Mouse (Mus musculus) intestine, embryonic 15.5 days (tissue): ENCODE data around the gene Gm17018. TPM values are rescaled to one million over a fixed set of nuclear protein-coding genes. Genes with fewer than 3 reads are reported as not detected.

ENCODE experiments used
- ATAC-seq: fragments of 200-750 bp; cut with Nextera tagmentation; 2 replicates; pipeline ENCODE4 v1.8.0; 2017; ENCODE audit warnings: moderate TSS enrichment, moderate library complexity
- H3K27ac ChIP-seq: fragments of 300-500 bp; sonication (generic); 2 replicates; pipeline ENCODE4 v1.5.1; 2015; ENCODE audit warnings: mild to moderate bottlenecking, inconsistent platforms
- H3K27me3 ChIP-seq: fragments of 300-500 bp; sonication (generic); replicated peaks from 2 replicates; pipeline ENCODE4 v1.6.1; 2015; ENCODE audit warnings: inconsistent platforms
- H3K36me3 ChIP-seq: fragments of 300-500 bp; sonication (generic); 2 replicates; pipeline ENCODE4 v1.6.1; 2015; ENCODE audit warnings: inconsistent platforms
- H3K4me1 ChIP-seq: fragments of 300-500 bp; sonication (generic); replicated peaks from 2 replicates; pipeline ENCODE4 v1.6.1; 2015; ENCODE audit warnings: inconsistent platforms
- H3K4me2 ChIP-seq: fragments of 300-500 bp; sonication (generic); replicated peaks from 2 replicates; pipeline ENCODE4 v1.6.1; 2015; ENCODE audit warnings: mild to moderate bottlenecking, inconsistent platforms
- H3K4me3 ChIP-seq: fragments of 300-500 bp; sonication (generic); replicated peaks from 2 replicates; pipeline ENCODE4 v1.5.1; 2015; ENCODE audit warnings: inconsistent platforms
- H3K9ac ChIP-seq: fragments of 300-500 bp; sonication (generic); 2 replicates; pipeline ENCODE4 v1.6.1; 2015; ENCODE audit warnings: inconsistent platforms
- H3K9me3 ChIP-seq: fragments of 300-500 bp; sonication (generic); 2 replicates; pipeline ENCODE4 v1.6.1; 2016; ENCODE audit warnings: inconsistent platforms
- WGBS: fragments of 180-500 bp; shearing (Covaris S2); methylation state at CpG from one replicate; pipeline ENCODE4 v1.1.7; 2015; 5-methylcytosine and 5-hydroxymethylcytosine counted together
- polyA plus RNA-seq: library from polyadenylated mRNA; unstranded; fragments of >200 nt; fragmentation: Nextera tagmentation; extraction: Ambion mirVana; gene quantifications from 2 replicates; pipeline ENCODE4 v1.2.1, GENCODE M21; 2015

Gene Gm17018
- polyA plus RNA-seq = 36.2 and 38.2 TPM in 2 replicates

DNA sequence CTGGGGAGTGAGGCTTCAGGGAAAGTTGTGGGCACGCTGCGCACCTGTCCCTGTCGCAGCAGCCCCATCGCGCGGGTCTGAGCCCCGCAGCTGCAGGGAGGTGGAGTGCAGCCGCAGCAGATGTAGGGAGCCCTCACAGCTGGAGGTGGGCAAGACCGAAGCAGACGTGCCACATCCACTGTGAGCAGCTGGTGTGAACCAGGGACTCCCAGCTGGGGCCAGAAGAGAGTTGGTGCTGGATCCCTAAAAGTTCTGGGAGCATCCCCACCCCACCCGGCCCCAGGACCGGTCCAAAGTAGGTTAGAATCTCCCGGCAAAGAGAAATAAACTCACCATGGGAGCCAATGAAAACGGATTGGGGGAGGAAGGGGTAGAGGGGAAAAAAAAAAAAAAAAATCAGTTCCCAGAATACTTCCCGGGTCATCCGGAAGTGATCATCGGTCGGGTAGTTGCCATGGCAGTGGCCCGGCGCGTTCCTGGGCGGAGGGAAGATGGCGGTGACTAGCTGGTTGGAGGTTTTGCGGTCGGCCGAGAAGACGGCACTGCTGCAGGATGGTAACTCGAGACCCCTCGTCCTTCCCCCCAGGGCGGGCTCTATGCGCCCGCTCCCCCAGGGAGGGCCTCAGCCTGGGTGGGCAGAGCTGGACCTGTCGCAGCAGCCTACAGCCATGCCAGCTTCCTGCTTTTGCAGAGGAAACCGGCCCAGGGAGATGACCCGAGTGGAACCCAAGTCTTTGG is at the start of gene Gm17018, which contains the start of gene Poll:
Gm17018 (plus strand) TSS at position 463 of the 738 bp plus-strand sequence.
Poll (minus strand) TSS at position 379 of the 738 bp plus-strand sequence.
- no peaks in the 10 kb centered on the region for H3K27me3 ChIP-seq
- peak within 1 kb of the TSS; percentile 77 for H3K9ac ChIP-seq
- 0% methylated on average over 34 of the region's 35 CpGs for WGBS
- H3K4me3 ChIP-seq = peak within 1 kb of the TSS; percentile 65
- H3K4me1 ChIP-seq = 0 out of 2 replicates have a peak, but pooled peaks cover 7% of the 10 kb centered on the region
- H3K4me2 ChIP-seq = peak within 1 kb of the TSS; percentile 87
- peak within 1 kb of the TSS; percentile 56 for H3K27ac ChIP-seq
- peak; percentile 94 for ATAC-seq
- H3K36me3 ChIP-seq = no peaks in the 10 kb centered on the region
- no peaks in the 10 kb centered on the region for H3K9me3 ChIP-seq

DNA sequence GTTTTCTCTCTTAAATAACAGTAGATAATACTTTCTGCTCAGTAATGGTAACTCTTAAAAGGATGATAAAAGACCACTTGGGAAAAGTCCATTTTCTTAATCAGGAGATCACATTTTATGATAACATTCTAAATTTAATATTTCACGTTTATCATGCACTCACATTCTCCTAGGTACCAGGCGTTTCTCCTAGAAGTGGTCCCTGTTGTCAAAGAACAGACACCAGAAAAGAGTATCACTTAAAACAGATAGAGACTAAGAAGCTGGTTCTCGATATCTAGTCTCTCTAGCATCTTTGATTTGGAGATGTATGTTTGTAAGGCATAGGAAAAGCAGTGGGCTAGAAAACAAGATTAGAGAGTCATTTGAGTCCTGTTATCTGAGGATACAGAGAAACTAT is 49.7 kb upstream of the Gm17018 start:
- Histone ChIP-seq H3K4me2 (no peak overlapping the region), H3K27me3 (no peaks in the 10 kb centered on the region), H3K9ac (no peak overlapping the region), H3K36me3 (0 out of 2 replicates have a peak, but pooled peaks cover 4% of the 10 kb centered on the region), H3K9me3 (no peaks in the 10 kb centered on the region), H3K27ac (no peak overlapping the region), H3K4me1 (no peaks in the 10 kb centered on the region), H3K4me3 (no peak overlapping the region)
- no peak for ATAC-seq
- WGBS = 83% methylated on average over 3 of the region's 3 CpGs

DNA sequence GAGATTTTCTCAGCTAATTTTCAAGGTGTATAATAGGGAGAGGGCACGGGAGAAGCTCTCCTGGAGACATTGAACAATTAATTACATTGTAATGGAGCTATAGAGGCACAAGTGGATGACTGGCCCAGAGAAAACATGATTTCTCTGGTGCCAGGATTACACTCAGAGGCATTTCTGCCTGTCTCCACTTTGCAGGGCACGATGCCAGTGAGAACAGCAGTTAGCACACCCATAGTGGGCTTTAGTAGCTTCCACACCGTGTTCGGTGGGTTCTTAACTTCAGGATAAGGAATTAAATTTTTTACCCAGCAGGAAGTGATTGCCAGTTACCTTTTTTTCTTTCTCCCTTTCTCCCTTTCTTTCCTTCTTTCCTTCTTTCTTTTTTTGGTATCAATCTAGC is 49.0 kb upstream of the Gm17018 start:
- WGBS = 83% methylated on average over 4 of the region's 4 CpGs

DNA sequence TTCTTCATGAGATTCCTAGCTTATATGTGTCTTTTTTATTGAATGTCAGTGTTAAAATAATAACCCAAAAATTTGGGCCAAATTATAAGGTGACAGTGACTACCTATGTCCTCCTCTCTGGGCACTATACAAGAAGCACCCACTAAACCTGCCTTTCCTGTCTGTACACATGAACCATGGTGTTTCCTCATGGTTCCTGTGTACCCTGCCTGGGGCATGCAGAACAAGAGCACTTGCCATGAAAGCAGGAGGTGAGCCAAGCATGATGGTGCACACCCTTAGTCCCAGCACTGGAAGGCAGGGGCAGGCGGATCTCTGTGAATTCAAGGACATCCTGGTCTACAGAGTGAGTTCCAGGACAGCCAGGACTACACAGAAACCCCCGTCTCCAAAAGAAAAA is 45.1 kb upstream of the Gm17018 start:
- 94% methylated on average over 2 of the region's 2 CpGs for WGBS
- Histone ChIP-seq H3K27me3 (no peaks in the 10 kb centered on the region), H3K4me2 (no peak overlapping the region), H3K36me3 (0 out of 2 replicates have a peak, but pooled peaks cover 11% of the 10 kb centered on the region), H3K9me3 (no peaks in the 10 kb centered on the region), H3K9ac (no peak overlapping the region), H3K4me3 (no peak overlapping the region), H3K27ac (no peak overlapping the region), H3K4me1 (no peaks in the 10 kb centered on the region)
- ATAC-seq = no peak

More for the DNA sequence above, 49.0 kb upstream of the Gm17018 start:
- Histone ChIP-seq H3K27me3 (no peaks in the 10 kb centered on the region), H3K4me2 (no peak overlapping the region), H3K9ac (no peak overlapping the region), H3K4me1 (no peaks in the 10 kb centered on the region), H3K9me3 (no peaks in the 10 kb centered on the region), H3K36me3 (0 out of 2 replicates have a peak, but pooled peaks cover 4% of the 10 kb centered on the region), H3K4me3 (no peak overlapping the region), H3K27ac (no peak overlapping the region)
- ATAC-seq = no peak

DNA sequence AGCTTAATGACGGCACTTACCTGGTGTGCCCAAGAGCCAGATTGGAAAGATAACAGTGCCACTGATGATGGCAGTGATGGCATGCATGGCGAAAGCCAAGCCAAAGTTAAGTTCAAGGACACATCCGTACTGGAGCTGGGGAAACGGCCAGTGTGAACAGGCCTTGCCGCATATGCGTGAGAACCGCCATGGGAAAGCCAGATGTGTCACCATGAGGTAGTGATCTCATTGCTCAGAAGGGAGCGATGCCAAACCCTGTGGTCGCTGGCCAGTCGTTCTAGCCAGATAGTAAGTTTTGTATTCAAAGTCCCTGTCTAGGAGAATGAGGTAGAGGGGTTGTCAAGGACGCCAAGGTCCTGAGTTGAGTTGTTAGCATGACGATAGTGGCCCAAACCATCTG is 44.2 kb upstream of the Gm17018 start:
- Histone ChIP-seq H3K4me1 (no peaks in the 10 kb centered on the region), H3K9me3 (no peaks in the 10 kb centered on the region), H3K27me3 (no peaks in the 10 kb centered on the region), H3K4me2 (no peak overlapping the region), H3K36me3 (0 out of 2 replicates have a peak, but pooled peaks cover 15% of the 10 kb centered on the region), H3K9ac (no peak overlapping the region), H3K4me3 (no peak overlapping the region), H3K27ac (no peak overlapping the region)
- no peak for ATAC-seq
- 93% methylated on average over 12 of the region's 12 CpGs for WGBS

DNA sequence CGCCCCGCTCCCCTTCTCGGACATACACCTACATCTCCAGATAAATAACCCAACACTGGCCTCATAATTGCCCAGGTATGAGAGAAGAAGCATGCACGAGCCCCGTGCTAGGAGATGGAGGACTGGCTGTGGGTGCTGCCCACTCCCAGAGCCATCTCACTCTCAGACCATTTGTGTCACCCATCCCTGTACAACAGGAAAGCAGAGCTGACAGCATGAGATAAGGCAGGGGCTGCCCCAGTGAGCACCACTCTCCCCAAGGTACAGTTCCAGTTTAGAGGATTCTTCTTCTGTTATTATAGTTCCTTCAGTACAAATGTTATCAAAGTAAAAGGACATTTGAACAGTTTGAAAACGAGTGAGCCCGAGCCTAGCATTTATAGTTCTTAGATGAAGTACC is 33.0 kb upstream of the Gm17018 start:
- no peak for ATAC-seq
- Histone ChIP-seq H3K9ac (no peak overlapping the region), H3K4me1 (no peaks in the 10 kb centered on the region), H3K27me3 (no peaks in the 10 kb centered on the region), H3K36me3 (0 out of 2 replicates have a peak, but pooled peaks cover 8% of the 10 kb centered on the region), H3K27ac (no peak overlapping the region), H3K9me3 (no peaks in the 10 kb centered on the region), H3K4me3 (no peak overlapping the region), H3K4me2 (no peak overlapping the region)
- WGBS = 85% methylated on average over 7 of the region's 7 CpGs

DNA sequence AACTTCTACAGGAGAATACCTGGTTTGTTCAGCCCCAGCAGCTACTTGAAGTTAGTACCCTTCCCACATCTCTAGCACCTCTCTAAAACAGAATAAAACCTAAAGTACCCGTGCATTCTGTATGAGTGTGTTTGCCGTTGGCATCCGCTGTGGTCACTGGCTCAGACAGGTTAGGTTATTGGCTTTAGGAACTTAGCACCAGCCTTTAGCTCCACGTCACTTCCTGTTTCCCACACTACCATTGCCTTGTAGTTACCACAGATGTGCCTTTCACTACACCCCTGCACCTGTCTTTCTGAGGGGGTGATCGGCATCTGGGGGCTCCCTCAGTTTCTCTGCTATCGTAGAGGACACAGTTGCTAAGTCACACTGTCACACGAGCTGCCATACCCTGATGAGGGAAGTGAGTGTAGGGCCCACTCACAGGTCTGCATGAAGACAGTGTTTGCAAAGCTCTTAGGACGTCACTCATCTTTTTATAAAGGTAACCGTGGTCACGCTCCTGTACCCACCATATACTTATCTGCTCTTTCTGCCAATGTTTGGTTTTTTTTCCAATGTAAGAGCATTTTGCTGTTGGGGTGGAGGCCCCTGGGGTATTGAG is 32.4 kb upstream of the Gm17018 start:
- Histone ChIP-seq H3K4me3 (no peak overlapping the region), H3K27ac (no peak overlapping the region), H3K9me3 (no peaks in the 10 kb centered on the region), H3K36me3 (0 out of 2 replicates have a peak, but pooled peaks cover 8% of the 10 kb centered on the region), H3K9ac (no peak overlapping the region), H3K27me3 (no peaks in the 10 kb centered on the region), H3K4me2 (no peak overlapping the region), H3K4me1 (no peaks in the 10 kb centered on the region)
- no peak for ATAC-seq
- WGBS = 87% methylated on average over 10 of the region's 10 CpGs

DNA sequence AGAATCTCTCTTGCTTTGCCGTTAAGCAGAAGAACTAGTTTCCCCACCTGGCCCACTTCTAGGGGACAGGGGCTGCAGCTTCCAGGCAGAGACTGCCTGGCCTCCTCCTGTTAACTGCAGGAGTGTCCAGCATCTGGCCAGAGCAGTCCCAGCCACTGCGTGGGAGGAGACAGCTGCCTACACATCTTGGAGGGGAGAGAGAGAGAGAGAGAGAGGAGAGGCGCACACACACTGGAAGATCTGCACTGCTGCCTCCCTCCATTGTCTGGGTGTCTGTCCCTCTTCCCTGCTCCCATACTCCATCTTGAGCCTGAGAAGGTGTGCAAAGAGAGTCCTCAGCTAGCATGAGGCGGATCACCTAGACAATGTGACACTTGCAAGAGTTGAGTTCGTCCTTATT is 31.1 kb upstream of the Gm17018 start:
- H3K9me3 ChIP-seq = no peaks in the 10 kb centered on the region
- 0 out of 2 replicates have a peak, but pooled peaks cover 8% of the 10 kb centered on the region for H3K36me3 ChIP-seq
- 73% methylated on average over 5 of the region's 5 CpGs for WGBS
- no peak overlapping the region for H3K9ac ChIP-seq
- no peak overlapping the region for H3K27ac ChIP-seq
- no peaks in the 10 kb centered on the region for H3K27me3 ChIP-seq
- no peak overlapping the region for H3K4me2 ChIP-seq
- H3K4me3 ChIP-seq = no peak overlapping the region
- no peaks in the 10 kb centered on the region for H3K4me1 ChIP-seq
- no peak for ATAC-seq

DNA sequence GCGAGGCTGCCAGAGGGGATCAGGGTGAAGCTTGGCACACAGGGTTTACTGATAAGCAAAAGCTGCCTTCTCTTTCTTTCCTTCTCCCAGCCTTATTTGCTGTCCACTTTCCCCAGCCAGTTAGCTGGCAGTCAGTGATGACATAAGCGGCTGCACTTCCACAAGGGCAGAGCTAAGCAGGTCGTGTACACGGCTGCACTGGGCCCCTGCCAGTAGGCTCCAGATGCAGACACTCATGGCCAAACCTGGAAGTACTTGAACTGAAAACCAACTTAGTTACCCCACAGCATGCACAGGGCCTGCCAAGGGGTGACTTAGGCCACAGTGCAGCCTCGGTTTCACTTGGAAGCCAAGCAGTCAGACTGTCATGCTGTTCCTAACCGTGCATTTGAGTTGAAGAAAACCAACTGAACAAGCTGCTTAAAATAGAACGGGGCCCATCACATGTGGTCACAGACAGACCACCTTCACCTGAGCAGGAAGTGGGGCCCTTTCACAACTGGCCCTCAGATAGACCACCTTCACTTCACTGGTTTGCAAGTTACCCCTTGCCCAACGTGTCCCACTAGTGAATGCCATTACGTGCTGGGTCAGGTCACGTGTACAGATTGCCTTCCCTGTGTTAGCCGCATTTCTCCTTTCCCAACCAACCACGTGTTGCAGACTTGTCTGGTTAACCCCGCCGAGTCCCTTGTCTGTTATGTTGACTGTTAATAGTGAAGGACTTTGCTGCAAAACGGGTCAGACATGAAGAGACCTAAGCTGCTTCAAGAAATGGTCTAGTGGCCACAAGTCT is 30.0 kb upstream of the Gm17018 start:
- no peak overlapping the region for H3K27ac ChIP-seq

DNA sequence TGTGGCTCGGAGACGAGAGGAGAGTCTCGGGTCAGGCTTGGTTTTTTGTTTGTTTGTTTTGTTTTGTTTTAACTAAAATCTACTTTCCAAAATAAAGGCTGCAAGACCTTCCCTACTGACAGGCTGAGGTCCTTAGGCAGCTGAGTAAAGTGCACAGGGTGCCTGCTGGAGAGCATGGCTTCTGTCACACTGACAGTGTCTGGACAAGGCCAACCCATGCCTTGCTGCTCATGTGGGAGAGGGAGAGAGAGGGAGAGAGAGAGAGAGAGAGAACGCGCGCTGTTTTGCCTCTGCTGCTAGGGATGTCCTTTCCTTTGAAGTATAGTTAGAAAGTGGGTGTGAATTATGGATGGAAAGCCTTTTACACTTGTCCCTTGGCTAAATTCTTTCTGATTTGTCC is 28.9 kb upstream of the Gm17018 start:
- 0 out of 2 replicates have a peak, but pooled peaks cover 8% of the 10 kb centered on the region for H3K36me3 ChIP-seq
- H3K4me1 ChIP-seq = no peaks in the 10 kb centered on the region
- H3K4me2 ChIP-seq = no peak overlapping the region
- no peak for ATAC-seq
- H3K27me3 ChIP-seq = no peaks in the 10 kb centered on the region
- H3K27ac ChIP-seq = no peak overlapping the region
- 37% methylated on average over 6 of the region's 6 CpGs for WGBS
- H3K4me3 ChIP-seq = no peak overlapping the region
- no peaks in the 10 kb centered on the region for H3K9me3 ChIP-seq
- H3K9ac ChIP-seq = no peak overlapping the region

More for the DNA sequence above, 30.0 kb upstream of the Gm17018 start:
- Histone ChIP-seq H3K4me3 (no peak overlapping the region), H3K27me3 (no peaks in the 10 kb centered on the region), H3K9ac (no peak overlapping the region), H3K36me3 (0 out of 2 replicates have a peak, but pooled peaks cover 8% of the 10 kb centered on the region), H3K4me2 (no peak overlapping the region), H3K4me1 (no peaks in the 10 kb centered on the region), H3K9me3 (no peaks in the 10 kb centered on the region)
- no peak for ATAC-seq
- WGBS = 69% methylated on average over 15 of the region's 15 CpGs

DNA sequence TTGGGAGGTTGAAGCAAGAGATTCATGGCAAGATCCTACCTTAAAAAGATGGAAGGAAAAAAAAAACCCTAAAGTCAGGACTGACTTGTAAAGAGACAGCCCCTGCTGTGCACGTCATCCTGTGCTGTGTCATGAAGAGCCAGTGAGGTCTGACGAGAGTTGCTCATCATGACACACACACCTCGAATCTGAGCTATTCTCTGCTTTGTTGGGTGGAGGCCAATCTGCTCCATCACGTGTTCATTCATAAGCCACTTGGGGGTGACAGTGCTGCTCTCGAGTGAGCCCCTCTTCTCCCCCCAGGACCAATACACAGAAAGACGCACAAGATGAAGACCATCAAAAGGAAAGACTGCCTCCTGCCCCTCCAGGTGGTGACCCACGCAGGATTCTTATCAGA is 26.8 kb upstream of the Gm17018 start:
- no peak overlapping the region for H3K9ac ChIP-seq
- no peak for ATAC-seq
- no peaks in the 10 kb centered on the region for H3K27me3 ChIP-seq
- H3K27ac ChIP-seq = no peak overlapping the region
- H3K36me3 ChIP-seq = 0 out of 2 replicates have a peak, but pooled peaks cover 3% of the 10 kb centered on the region
- H3K4me1 ChIP-seq = no peaks in the 10 kb centered on the region
- H3K4me3 ChIP-seq = no peak overlapping the region
- 78% methylated on average over 7 of the region's 7 CpGs for WGBS
- H3K4me2 ChIP-seq = no peak overlapping the region
- H3K9me3 ChIP-seq = no peaks in the 10 kb centered on the region

DNA sequence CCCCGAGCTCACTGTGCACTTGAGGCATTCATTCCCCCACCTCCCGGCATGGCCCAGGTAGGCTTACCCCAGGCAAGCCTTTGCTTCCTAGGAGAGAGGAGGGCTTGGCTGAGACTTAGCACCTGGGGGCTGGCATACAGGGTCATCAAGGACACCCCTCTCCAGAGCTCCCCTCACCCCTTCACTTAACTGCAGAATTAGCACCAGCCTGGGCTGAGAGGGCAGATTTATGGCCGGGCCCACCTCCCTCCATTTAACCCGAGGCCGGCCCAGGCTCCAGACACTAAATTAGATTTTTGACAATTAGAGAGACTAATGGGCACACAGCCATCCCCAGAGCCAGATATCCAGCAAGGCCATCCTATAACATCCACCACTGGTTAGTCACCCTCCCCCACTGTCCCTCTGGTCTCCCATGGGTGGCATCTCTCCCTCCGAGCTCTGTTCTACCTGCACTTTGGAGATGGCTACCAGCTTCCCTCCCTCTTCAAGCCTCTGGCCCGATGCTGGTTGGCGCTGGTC is 25.1 kb upstream of the Gm17018 start:
- no peak overlapping the region for H3K4me3 ChIP-seq
- WGBS = 53% methylated on average over 8 of the region's 8 CpGs

More for the DNA sequence above, 25.1 kb upstream of the Gm17018 start:
- H3K27ac ChIP-seq = no peak overlapping the region
- H3K9me3 ChIP-seq = no peaks in the 10 kb centered on the region
- no peak overlapping the region for H3K9ac ChIP-seq
- no peaks in the 10 kb centered on the region for H3K4me1 ChIP-seq
- H3K36me3 ChIP-seq = no peaks in the 10 kb centered on the region
- ATAC-seq = no peak; the same call in 1 of the 2 replicates
- H3K27me3 ChIP-seq = no peaks in the 10 kb centered on the region; the same call in 1 of the 2 replicates
- H3K4me2 ChIP-seq = no peak overlapping the region
